Mouse (Mus musculus): ENCODE results near the gene Mt4.
"Not testable (repeated sequence)": the region's sequence is repeated elsewhere in the genome, so short reads cannot be mapped to it uniquely, and the experiment has no call there.

Mt4 gene

DNA sequence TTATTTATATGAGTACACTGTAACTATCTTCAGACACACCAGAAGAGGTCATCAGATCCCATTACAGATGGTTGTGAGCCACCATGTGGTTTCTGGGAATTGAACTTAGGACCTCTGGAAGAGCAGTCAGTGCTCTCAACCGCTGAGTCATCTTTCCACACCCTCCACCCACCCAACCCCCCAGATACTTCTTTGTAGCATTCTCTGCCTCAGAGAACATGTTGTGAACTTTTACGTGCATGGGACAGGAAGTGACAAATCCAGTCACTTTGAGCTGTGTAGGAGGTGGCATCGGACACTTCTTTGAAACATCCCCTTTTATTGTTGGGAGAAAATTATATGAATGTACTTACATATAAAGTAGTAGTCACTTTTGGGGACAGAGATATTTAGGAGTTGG is 2.4 kb upstream of the Mt4 start:
- DNase-seq (ENCODE audit: low spot score) = not testable (repeated sequence)

DNA sequence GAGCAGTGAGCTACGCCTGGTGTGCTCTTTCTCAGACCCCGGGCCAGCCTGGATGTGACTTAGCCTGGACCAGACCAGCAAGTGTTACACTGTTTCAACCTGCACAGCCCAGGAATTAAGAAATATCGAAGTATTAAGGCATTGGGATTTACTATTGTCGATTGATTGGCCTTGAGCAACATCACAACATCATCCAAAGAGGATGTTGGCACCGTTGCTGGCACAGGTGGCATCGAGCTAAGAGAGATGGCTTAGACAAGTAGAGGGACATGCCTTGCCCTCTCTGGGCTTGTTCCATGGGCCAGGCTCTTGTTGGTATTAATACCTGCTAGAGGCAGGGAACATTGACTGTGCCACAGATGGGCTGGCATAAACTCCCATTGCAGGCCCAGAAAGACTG is 1.4 kb upstream of the Mt4 start:
- DNase-seq (ENCODE audit: low spot score) = no peak

DNA sequence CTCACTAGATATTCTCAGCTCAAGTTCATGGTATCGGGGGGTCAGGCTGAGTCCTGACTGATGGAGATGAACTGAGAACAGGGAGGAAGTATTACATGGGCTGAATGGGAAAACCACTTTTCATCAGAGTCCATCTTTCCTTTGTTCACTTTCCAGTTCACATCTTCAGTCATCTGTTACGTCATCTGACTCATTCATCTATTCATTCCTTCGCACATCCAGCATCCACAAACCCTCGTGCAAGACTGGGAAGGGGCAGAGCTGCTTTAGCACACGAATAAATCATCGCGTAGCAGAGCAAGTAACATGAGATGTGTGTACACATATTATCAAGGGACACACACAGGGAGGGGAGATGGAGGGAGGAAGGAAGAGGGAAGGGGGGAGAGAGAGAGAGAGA is 805 bp upstream of the Mt4 start:
- no peak for DNase-seq (ENCODE audit: low spot score)

DNA sequence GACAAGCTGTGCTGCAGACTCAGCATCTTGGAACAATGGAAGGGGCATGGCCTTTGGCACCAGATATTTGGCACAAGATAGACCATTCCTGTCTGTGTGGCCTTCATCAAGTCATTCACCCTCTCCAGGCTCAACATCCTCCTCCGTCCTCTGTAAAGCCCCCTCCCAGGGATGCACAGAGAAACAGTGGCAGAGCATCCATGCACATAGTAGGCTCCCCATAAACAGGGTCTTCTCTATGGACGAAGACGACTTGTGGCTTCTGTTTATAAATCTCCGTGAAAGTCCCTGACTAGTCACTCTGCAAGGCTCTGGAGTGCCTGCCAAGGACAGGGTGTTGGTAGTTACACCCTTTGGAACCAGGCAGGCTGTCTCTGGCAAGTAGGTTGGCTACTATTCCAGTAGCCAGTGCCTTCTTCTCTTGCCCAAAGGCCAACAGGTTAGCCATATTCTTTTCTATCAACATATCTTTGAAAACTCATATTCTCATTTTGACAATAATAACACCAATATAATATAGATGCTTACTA is 3.3 kb downstream of the Mt4 start:
- DNase-seq (ENCODE audit: low spot score) = no peak

DNA sequence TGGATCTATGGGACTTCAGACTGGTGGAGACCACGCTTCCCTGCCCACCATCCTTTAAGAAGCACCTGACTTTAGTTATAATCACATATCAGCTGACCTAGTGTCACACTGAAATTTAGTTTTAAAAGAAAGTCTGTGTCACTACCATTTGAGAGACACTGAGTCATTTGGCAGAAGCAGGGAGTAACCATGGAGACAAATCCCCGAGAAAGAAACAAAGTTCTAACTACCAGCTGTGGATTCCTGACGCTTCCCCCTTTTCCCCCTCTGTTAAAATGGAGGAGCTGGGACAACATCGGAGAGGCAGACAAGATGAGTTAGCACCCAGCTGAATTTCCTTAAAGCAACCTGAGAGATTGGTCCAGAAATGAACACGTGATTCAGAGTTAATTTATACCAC is 11.2 kb downstream of the Mt4 start:
- DNase-seq (ENCODE audit: low spot score) = no peak

DNA sequence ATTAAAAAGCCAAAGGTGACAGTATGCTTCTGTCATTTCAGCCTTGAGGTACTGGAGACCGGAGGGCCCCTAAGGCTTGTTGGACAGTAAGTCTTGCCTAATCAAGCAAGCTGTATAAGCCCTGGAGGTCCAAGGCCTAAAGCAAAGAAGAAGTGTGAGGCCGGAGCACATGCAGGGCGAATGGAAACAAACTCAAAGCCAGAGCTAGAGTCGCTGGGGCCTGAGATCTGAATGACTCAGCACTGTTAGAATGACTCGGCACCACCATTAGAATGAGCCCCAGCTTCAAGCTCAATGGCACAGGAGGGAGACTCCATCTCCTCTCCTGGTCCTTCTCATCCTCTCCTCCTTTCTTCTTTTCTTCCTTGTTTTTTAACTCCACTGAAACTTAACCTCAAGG is 13.9 kb downstream of the Mt4 start:
- DNase-seq (ENCODE audit: low spot score) = no peak

DNA sequence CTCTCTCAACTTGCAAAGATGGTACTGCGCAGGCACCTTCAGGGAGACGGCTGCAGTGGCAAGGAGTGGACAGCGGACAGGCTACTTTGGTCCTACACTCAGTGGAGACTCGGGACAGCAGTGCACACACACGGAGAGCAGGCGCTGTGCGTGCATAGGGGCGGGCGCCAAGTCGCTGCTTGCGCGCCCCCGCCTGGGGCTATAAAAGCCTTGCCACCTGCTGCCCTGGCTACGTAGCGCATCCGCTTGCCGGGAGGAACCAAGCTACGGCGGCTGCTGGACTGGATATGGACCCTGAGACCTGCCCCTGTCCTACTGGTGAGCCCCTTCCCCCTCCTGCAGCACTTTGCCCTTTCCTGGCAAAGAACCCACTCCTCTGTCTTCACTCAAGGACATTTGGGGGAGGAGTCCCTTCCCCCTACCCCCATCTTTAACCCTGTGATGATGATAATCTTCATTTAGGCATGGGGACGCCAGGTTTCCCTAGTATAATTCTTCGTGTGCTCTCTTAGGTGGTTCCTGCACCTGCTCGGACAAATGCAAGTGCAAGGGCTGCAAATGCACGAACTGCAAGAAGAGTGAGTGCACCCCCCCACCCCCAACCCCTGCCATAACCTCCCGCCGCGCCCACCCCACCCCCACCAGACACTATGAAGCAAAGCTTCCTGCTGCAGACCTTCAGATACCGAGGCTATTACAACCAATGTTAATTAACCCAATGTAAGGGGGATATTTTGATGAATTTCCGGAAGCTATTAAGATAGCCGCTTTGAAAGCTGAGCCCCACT is 15.7 kb downstream of the Mt4 start, which contains the start of gene Mt3:
Gene Mt3, plus strand, starts transcription at position 95 of the 788 bp plus-strand sequence.
- DNase-seq (ENCODE audit: low spot score) = no peak

DNA sequence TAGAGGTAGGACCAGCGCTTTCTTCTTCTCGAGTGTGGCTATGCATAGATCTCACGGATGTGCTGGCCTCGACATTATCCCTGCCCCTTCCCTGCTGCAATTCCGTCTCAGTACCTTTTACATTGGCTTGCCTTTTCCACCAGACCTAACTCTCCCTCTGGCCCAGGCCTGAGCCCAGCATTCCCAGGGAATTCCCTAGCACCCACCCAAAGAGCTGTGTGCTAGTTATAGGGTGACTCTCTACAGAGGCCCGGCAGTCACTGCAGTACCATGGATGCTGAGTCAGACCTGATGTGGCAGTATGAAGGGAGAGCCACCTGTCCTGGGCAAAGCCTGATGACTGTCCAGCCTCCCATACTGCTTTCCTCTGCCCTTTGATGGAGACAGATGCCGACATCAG is 16.5 kb downstream of the Mt4 start:
- DNase-seq (ENCODE audit: low spot score) = no peak

DNA sequence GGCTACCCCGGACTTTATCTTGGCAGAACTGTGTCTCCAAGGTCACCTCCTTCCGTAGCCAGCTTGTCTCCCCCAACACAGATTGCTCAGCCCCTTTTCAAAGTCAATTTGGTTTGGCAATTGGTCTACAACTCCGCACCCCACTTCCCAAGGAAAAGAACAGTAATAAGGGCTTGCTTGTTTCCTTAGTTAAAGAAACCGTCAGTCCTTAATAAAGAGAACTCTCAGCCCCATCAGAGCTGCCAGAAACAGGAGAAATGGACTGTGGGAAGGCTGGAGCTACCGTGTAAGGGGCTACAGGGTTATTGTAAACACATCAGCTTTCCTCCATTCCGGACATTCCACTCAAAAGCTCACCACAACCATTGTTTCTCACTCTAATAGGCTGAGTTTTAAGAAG is 17.5 kb downstream of the Mt4 start:
- DNase-seq (ENCODE audit: low spot score) = no peak

DNA sequence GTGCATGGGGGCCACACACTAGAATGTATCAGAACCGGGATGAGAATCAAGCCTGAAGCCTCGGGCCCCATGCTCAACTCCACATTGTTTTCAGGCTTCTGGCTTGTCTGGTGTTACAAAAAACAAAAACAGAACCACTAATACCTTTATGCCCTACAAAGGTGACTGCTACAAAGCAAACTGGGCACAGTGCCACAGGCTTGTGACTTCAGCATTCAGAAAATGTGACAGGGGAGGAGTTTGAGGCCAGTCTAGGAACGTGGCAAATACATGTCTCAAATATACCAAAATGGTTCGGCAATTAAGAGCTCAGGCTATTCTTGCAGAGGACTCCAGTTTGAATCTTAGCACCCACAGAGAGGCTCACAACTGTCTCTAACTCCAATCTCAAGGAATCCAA is 19.1 kb downstream of the Mt4 start:
- DNase-seq (ENCODE audit: low spot score) = no peak

DNA sequence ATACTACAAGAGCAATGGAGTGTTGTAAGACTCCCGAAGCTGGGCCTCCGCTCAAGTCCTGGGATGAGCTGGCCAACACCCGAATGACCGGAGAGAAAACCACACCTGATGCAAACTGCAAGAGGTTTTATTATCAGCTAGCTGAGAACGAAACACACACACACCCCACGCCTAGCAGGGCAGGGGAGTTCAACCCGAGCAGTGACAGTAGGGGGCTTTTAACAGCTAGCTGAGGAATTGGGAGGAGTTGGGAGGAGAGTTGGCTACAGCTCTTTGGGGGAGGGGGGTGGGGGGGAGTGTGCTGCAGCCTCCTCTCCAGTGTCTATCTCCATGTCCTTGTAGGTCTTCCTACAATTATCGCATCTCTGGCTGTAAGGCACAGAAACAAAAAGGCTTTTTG is 28.8 kb downstream of the Mt4 start:
- DNase-seq (ENCODE audit: low spot score) = not testable (repeated sequence)

DNA sequence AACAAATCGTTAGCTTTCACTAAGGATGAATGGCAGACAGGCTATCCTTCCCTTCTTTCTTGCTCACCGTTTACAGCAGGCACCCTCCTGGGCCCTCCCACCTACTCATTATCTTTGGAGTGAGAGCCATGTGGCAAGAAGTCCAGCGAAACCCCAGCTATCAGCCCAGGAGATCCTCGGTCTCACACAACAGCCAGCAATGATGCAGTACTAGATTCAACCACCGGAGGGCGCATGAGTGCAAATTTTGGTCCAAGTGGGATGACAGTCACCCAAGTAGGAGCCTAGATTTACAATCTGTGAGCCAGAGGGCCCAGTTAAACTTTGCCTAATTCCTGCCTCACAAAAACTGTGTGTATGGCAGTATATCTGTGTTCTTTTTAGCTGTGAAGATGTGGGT is 30.2 kb downstream of the Mt4 start:
- DNase-seq (ENCODE audit: low spot score) = peak; percentile 96

DNA sequence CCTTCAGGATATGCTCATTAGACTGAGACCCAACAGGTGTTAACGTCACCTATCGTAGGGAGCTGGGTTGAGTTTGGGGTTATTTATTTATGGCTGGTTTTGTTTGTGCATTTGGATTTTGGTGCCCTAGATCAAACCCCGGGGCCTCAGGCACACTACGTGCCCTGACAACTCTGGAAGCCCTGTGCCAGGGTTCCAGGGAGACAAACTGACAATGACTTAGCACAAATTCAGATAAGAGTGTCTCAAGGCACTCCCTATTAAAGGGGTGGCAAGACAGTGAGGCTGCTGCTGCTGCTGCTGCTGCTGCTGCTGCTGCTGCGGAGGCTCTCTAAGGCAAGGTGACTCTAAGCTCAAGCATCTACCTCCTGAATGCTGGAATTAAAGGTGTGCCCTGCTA is 32.5 kb downstream of the Mt4 start:
- no peak for DNase-seq (ENCODE audit: low spot score)

DNA sequence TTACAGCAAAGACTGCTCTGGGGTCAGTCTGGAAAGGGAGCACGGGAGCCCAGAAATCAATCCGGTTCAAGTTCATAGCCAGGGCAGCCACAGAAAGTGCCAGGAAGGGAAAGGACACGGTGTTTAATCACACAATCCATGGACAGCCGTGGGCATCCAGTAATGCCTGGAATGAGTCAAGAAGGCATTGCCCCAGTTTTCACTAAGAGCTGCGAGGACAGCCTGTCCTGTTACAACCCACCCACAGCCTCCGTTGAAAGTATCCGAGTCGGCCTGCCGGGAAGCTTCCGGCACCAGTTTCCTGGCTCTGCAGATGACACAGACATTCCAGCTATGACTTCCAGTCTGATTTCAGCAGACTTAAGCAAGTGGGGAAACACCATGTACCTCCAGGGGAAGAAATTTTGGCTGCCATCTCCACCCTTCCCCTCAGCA is 34.3 kb downstream of the Mt4 start:
- DNase-seq (ENCODE audit: low spot score) = no peak

DNA sequence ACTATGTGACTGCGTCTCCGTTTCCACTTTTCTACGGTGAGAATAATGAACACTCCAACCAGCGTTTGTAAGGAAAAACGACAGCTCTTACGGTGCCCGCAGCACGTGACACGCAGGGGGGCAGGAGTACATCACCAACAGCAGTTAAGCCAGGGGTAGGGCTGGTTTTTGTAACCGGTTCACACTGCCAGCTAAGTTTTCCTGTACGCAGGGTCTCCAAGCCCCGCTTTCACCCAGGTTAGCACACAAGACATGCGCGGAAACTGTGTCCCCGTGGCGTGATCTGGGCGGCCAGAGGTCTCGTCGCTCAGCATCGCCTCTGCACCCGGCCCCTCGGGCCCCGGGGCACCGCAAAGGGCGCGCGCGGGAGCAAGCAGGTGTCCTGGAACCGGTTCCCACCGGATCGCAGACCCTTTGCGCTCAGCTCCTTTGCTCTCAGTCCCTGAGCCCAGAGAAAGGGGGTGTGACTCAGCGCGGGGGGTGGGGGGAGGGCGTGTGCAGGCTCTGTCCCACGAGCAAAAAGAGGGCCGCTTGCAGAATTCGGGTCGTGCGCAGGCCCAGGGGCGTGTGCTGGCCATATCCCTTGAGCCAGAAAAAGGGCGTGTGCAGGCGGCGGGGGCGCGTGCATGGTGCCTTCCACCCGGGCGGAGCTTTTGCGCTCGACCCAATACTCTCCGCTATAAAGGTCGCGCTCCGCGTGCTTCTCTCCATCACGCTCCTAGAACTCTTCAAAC is 35.2 kb downstream of the Mt4 start, which contains the start of gene Mt2:
Gene Mt2, plus strand, starts transcription at position 590 of the 734 bp plus-strand sequence.
- peak; percentile 75 for DNase-seq (ENCODE audit: low spot score)

DNA sequence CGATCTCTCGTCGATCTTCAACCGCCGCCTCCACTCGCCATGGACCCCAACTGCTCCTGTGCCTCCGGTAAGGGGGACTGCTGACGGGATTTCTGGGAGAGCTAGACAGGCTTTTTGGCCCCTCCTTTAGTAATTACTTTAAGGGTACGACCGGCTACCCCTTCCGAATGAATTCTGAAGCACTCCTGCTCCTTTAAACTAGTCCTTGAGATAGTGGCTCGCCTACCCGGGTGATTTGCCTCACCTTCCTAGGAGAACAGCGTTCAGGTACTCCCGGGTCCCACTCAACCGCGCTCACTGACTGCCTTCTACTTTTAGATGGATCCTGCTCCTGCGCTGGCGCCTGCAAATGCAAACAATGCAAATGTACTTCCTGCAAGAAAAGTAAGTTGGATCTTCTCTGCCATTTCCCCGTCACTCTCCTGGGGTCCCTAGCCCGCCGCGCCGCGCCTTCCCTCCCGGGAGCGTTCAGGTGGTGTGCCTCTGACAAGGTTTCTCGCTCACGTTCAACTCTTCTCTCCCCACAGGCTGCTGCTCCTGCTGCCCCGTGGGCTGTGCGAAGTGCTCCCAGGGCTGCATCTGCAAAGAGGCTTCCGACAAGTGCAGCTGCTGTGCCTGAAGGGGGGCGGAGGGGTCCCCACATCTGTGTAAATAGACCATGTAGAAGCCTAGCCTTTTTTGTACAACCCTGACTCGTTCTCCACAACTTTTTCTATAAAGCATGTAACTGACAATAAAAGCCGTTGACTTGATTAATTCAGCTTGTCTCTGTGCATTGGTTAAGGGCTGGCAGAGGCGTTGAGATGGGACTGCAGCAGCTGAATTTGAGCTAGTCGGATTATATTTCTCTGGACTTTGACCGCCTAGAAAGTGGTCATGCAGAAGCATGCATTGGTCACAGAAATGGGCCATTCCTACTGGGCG is 36.1 kb downstream of the Mt4 start:
- DNase-seq (ENCODE audit: low spot score) = no peak

DNA sequence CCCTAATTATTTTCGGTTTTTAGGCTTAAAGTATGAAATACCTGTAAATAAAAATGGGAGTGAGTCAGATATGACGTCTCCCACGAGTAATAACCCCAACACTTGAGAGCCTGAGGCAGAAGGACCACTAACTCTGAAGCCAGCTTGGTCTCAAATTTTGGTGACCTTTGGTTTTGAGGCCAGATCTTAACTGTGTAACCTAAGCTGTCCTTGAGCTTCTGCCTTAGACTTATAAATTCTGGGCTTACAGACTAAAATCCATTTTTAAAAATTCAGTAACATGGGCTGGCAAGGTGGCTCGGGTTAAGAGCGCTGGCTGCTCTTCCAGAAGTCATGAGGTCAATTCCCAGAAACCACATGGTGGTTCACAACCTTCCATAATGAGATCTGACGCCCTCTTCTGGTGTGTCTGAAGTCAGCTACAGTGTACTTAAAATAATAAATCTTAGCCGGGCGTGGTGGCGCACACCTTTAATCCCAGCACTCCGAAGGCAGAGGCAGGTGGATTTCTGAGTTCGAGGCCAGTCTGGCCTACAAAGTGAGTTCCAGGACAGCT is 36.9 kb downstream of the Mt4 start:
- no peak for DNase-seq (ENCODE audit: low spot score)

DNA sequence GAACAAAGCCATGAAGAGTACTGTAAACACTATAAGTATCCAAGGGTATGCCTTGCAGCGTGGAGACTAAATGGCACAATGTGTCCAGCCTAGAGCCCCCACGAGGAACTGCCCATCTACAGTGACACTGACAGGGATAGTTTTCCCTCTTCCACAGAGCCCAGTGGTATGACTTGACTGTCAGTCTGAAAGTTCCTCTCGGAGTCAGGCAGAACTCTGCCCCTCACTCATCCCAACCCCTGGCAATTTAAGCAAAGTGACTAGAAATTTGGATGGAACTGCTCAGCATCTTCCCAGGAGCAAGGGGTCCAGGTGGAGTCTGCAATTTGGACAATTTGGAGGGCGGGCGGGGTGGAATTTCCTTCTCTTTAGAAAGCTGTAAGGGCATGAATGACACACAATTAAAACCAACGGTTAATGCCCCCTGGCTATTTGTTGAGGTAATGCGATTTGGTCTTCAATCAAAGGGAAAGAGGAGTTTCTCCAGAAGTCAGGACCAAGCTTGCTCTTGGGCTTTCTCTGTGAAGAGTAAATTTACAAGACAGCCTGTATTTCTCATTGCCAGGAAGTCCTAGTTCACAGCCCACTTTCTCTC is 37.7 kb downstream of the Mt4 start:
- DNase-seq (ENCODE audit: low spot score) = no peak

DNA sequence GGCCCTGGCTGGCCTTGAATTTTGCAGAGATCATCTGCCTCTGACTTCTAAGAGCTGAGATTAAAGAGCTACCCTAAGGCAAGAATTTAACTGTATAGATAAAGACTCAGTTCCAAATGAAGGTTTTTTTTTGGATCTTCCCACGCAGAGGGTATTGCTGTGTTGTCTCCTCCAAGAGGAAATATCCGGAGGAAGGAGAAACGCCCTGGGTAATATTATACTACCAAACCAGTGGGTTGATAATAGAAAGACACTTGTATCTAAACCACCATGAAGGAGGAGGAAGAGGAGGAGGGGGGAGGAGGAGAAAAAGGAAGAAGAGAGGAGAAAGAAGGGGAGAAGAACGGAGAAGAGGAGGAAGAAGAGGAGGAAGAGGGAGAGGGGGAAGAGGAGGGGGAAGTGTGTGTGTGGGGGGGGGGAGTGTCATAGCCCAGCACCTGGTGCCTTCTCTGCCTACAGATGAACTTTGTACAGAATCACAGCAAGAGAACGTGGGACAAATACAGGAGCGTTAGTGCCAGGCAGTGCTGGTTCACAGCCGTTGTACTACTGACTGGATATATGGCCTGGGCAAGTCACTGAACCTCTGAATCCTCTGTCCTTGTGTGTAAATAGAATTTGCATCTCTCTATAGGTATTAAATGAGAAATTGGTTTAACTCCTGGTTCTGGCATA is 40.9 kb downstream of the Mt4 start:
- DNase-seq (ENCODE audit: low spot score) = no peak

DNA sequence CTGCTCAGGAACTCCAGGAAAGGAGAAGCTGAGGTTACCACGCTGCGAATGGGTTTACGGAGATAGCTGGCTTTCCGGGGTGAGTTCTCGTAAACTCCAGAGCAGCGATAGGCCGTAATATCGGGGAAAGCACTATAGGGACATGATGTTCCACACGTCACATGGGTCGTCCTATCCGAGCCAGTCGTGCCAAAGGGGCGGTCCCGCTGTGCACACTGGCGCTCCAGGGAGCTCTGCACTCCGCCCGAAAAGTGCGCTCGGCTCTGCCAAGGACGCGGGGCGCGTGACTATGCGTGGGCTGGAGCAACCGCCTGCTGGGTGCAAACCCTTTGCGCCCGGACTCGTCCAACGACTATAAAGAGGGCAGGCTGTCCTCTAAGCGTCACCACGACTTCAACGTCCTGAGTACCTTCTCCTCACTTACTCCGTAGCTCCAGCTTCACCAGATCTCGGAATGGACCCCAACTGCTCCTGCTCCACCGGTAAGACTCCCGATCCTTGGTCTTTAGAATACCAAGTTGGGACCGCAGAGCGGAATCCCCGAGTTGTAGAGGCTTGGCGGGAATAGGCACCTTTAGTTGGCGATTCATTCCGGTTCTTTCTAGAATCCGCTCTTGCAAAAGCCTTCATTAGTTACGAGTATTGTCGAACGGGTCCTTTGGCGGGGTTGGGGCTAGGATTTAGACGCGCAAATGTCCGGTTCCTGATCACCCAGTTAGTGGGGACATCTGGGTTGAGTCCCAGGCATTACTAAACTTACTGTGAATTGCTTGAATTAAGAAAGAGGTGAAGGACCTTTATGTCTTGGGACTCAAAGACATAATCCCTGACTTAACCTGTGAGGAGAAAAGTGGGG is 42.1 kb downstream of the Mt4 start, which contains the start of gene Mt1:
Gene Mt1, plus strand, starts transcription at position 226 of the 856 bp plus-strand sequence.
- peak; percentile 81 for DNase-seq (ENCODE audit: low spot score)
